Mouse (Mus musculus) embryonic facial prominence, embryonic 10.5 days (tissue): ENCODE measurements around the gene Adam15. TPM values are rescaled to one million over a fixed set of nuclear protein-coding genes. Genes with fewer than 3 reads are reported as not detected.

Experiments
- DNase-seq: peaks from one replicate; pipeline ENCODE4 v3.0.0-alpha.2; 2017; ENCODE audit warnings: low spot score
- H3K27ac ChIP-seq: fragments of 300-500 bp; sonication (generic); replicated peaks from 2 replicates; pipeline ENCODE4 v1.5.1; 2016; ENCODE audit warnings: mild to moderate bottlenecking
- H3K27me3 ChIP-seq: fragments of 300-500 bp; sonication (generic); replicated peaks from 2 replicates; pipeline ENCODE4 v1.6.1; 2016; ENCODE audit warnings: low read depth, mild to moderate bottlenecking; ENCODE audit not compliant: poor library complexity, severe bottlenecking
- H3K36me3 ChIP-seq: fragments of 300-500 bp; sonication (generic); replicated peaks from 2 replicates; pipeline ENCODE4 v1.6.1; 2016; ENCODE audit warnings: mild to moderate bottlenecking, moderate library complexity
- H3K4me1 ChIP-seq: fragments of 300-500 bp; sonication (generic); 2 replicates; pipeline ENCODE4 v1.6.1; 2016
- H3K4me3 ChIP-seq: fragments of 300-500 bp; sonication (generic); 2 replicates; pipeline ENCODE4 v1.5.1; 2016; ENCODE audit warnings: mild to moderate bottlenecking, moderate library complexity
- H3K9me3 ChIP-seq: fragments of 300-500 bp; sonication (generic); 2 replicates; pipeline ENCODE4 v1.6.1; 2016; ENCODE audit warnings: mild to moderate bottlenecking
- WGBS: fragments of 180-500 bp; shearing (Covaris S2); methylation state at CpG from one replicate; pipeline ENCODE4 v1.1.7; 2016; 5-methylcytosine and 5-hydroxymethylcytosine counted together
- polyA plus RNA-seq: library from polyadenylated mRNA; unstranded; fragments of >200 nt; fragmentation: Nextera tagmentation; extraction: Ambion mirVana; gene quantifications from 2 replicates; pipeline ENCODE4 v1.2.1, GENCODE M21; 2016

The Adam15 gene
- polyA plus RNA-seq, 1 experiment from 2014 or later, result 34.2 TPM

GRCm38 (mm10) chr3:89340465-89340864, 9.3 kb downstream of the Adam15 start:
- 0 out of 2 replicates have a peak, but pooled peaks cover 3% of the 10 kb centered on the region for H3K27me3 ChIP-seq
- H3K4me3 ChIP-seq, result peak overlapping the region; percentile 95
- H3K9me3 ChIP-seq, result no peaks in the 10 kb centered on the region
- peak; percentile 91 for DNase-seq
- H3K4me1 ChIP-seq, result peaks cover 50% of the 10 kb centered on the region
- H3K36me3 ChIP-seq, result peaks cover 45% of the 10 kb centered on the region
- WGBS, result under 1% methylated on average over 11 of the region's 11 CpGs
- H3K27ac ChIP-seq, result peak overlapping the region; percentile 98

- Histone ChIP-seq H3K36me3 (peaks cover 46% of the 10 kb centered on the region), H3K27me3 (no peaks in the 10 kb centered on the region), H3K9me3 (no peaks in the 10 kb centered on the region), H3K4me1 (peaks cover 59% of the 10 kb centered on the region), H3K27ac (peak overlapping the region; percentile 98; the same call in 1 of the 2 replicates), H3K4me3 (peak overlapping the region; percentile 95)
- WGBS, result 24% methylated on average over 8 of the region's 8 CpGs
- DNase-seq, result peak; percentile 87
Measured at GRCm38 (mm10) chr3:89339416-89339815, 10.4 kb downstream of the Adam15 start.

- DNase-seq, result peak; percentile 90
- 0 out of 2 replicates have a peak, but pooled peaks cover 5% of the 10 kb centered on the region for H3K27me3 ChIP-seq
- H3K9me3 ChIP-seq, result no peaks in the 10 kb centered on the region
- WGBS, result under 1% methylated on average over 44 of the region's 44 CpGs
- peak within 1 kb of the TSS; percentile 95 for H3K4me3 ChIP-seq
- peak within 1 kb of the TSS; percentile 98 for H3K27ac ChIP-seq
- peaks cover 46% of the 10 kb centered on the region for H3K36me3 ChIP-seq
- H3K4me1 ChIP-seq, result peaks cover 73% of the 10 kb centered on the region
Measured at GRCm38 (mm10) chr3:89337721-89338578, 11.8 kb downstream of the Adam15 start, which contains the start of gene Efna4. Gene Efna4 (minus strand): TSS chr3:89338028.

GRCm38 (mm10) chr3:89337062-89337720, 12.6 kb downstream of the Adam15 start:
- 1% methylated on average over 21 of the region's 21 CpGs for WGBS
- no peak for DNase-seq
- Histone ChIP-seq H3K27ac (peak overlapping the region; percentile 98), H3K4me3 (peak overlapping the region; percentile 95), H3K4me1 (peaks cover 80% of the 10 kb centered on the region), H3K36me3 (peaks cover 46% of the 10 kb centered on the region), H3K9me3 (no peaks in the 10 kb centered on the region), H3K27me3 (0 out of 2 replicates have a peak, but pooled peaks cover 6% of the 10 kb centered on the region)

GRCm38 (mm10) chr3:89336529-89336928, 13.3 kb downstream of the Adam15 start:
- WGBS, result 14% methylated on average over 6 of the region's 6 CpGs
- peaks cover 40% of the 10 kb centered on the region for H3K36me3 ChIP-seq
- no peak for DNase-seq
- H3K27me3 ChIP-seq, result 0 out of 2 replicates have a peak, but pooled peaks cover 6% of the 10 kb centered on the region
- H3K4me1 ChIP-seq, result peaks cover 87% of the 10 kb centered on the region
- H3K9me3 ChIP-seq, result no peaks in the 10 kb centered on the region
- peak overlapping the region; percentile 95 for H3K4me3 ChIP-seq
- peak overlapping the region; percentile 98 for H3K27ac ChIP-seq

- WGBS, result 80% methylated on average over 11 of the region's 11 CpGs
- Histone ChIP-seq H3K4me3 (0 out of 2 replicates have a peak overlapping the region, but pooled peaks have one; percentile 8), H3K27ac (no peak overlapping the region), H3K4me1 (peaks cover 79% of the 10 kb centered on the region), H3K27me3 (peaks cover 19% of the 10 kb centered on the region), H3K9me3 (no peaks in the 10 kb centered on the region), H3K36me3 (peaks cover 38% of the 10 kb centered on the region)
- no peak for DNase-seq
Measured at GRCm38 (mm10) chr3:89333053-89333452, 16.7 kb downstream of the Adam15 start.

- no peaks in the 10 kb centered on the region for H3K9me3 ChIP-seq
- peaks cover 19% of the 10 kb centered on the region for H3K27me3 ChIP-seq
- H3K27ac ChIP-seq, result no peak overlapping the region; the same call in 1 of the 2 replicates
- H3K36me3 ChIP-seq, result peaks cover 38% of the 10 kb centered on the region
- peaks cover 85% of the 10 kb centered on the region for H3K4me1 ChIP-seq
- 60% methylated on average over 12 of the region's 12 CpGs for WGBS
- no peak for DNase-seq
- H3K4me3 ChIP-seq, result peak overlapping the region; percentile 8; the same call in 1 of the 2 replicates
Measured at GRCm38 (mm10) chr3:89332476-89332875, 17.3 kb downstream of the Adam15 start.

- H3K27me3 ChIP-seq, result peaks cover 19% of the 10 kb centered on the region
- peaks cover 38% of the 10 kb centered on the region for H3K36me3 ChIP-seq
- DNase-seq, result no peak
- H3K9me3 ChIP-seq, result no peaks in the 10 kb centered on the region
- H3K27ac ChIP-seq, result no peak overlapping the region
- H3K4me3 ChIP-seq, result no peak overlapping the region
- peaks cover 87% of the 10 kb centered on the region for H3K4me1 ChIP-seq
- 44% methylated on average over 10 of the region's 10 CpGs for WGBS
Measured at GRCm38 (mm10) chr3:89332013-89332412, 17.8 kb downstream of the Adam15 start.

- no peak for DNase-seq
- Histone ChIP-seq H3K4me1 (peaks cover 85% of the 10 kb centered on the region), H3K4me3 (no peak overlapping the region), H3K36me3 (peaks cover 38% of the 10 kb centered on the region), H3K27ac (no peak overlapping the region), H3K9me3 (no peaks in the 10 kb centered on the region), H3K27me3 (peaks cover 19% of the 10 kb centered on the region)
- 70% methylated on average over 13 of the region's 13 CpGs for WGBS
Measured at GRCm38 (mm10) chr3:89331561-89331960, 18.2 kb downstream of the Adam15 start.

- peak; percentile 73 for DNase-seq
Measured at GRCm38 (mm10) chr3:89330948-89331347, 18.8 kb downstream of the Adam15 start.

GRCm38 (mm10) chr3:89330346-89330745, 19.4 kb downstream of the Adam15 start:
- Histone ChIP-seq H3K27ac (no peak overlapping the region), H3K27me3 (peaks cover 19% of the 10 kb centered on the region), H3K9me3 (no peaks in the 10 kb centered on the region), H3K4me1 (peaks cover 74% of the 10 kb centered on the region), H3K36me3 (peaks cover 32% of the 10 kb centered on the region), H3K4me3 (no peak overlapping the region)
- 63% methylated on average over 3 of the region's 3 CpGs for WGBS
- DNase-seq, result no peak

More at GRCm38 (mm10) chr3:89330948-89331347, 18.8 kb downstream of the Adam15 start:
- H3K36me3 ChIP-seq, result peaks cover 38% of the 10 kb centered on the region
- H3K27ac ChIP-seq, result no peak overlapping the region
- 21% methylated on average over 10 of the region's 10 CpGs for WGBS
- peaks cover 78% of the 10 kb centered on the region for H3K4me1 ChIP-seq
- no peaks in the 10 kb centered on the region for H3K9me3 ChIP-seq
- H3K4me3 ChIP-seq, result peak overlapping the region; percentile 11; the same call in 1 of the 2 replicates
- H3K27me3 ChIP-seq, result peaks cover 19% of the 10 kb centered on the region

- Histone ChIP-seq H3K9me3 (no peaks in the 10 kb centered on the region), H3K4me3 (peak overlapping the region; percentile 5; the same call in 1 of the 2 replicates), H3K4me1 (peaks cover 57% of the 10 kb centered on the region), H3K36me3 (peaks cover 15% of the 10 kb centered on the region), H3K27me3 (peaks cover 25% of the 10 kb centered on the region), H3K27ac (peak overlapping the region; percentile 57; the same call in 1 of the 2 replicates)
- WGBS, result 15% methylated on average over 4 of the region's 4 CpGs
- no peak for DNase-seq
Measured at GRCm38 (mm10) chr3:89328623-89329022, 21.2 kb downstream of the Adam15 start.
